ENCODE assay signal across 8 mouse cellular contexts in genomic region chr17:25405224-25405895, GRCm38 (mm10). TPM values are rescaled to one million over a fixed set of nuclear protein-coding genes. Genes with fewer than 3 reads are reported as not detected.
A peak's percentile ranks its signal among the peaks of the same experiment; 100 is the strongest.
DNase-seq lines count a peak whose midpoint lies in the region; ATAC-seq lines count a peak whose summit lies in the region.

No protein-coding gene starts in this region.

- H3K4me3 ChIP-seq in lung, embryonic 16.5 days (ENCODE audit: low read length) = no peak overlapping the region
- no peak overlapping the region for H3K4me3 ChIP-seq in heart, embryonic 11.5 days (ENCODE audit: low read depth, low read length)
- no peak overlapping the region for H3K4me3 ChIP-seq in stomach, embryonic 15.5 days (replicated peaks)

- H3K9me3 ChIP-seq in lung, embryonic 16.5 days (ENCODE audit: control insufficient read depth, low read length) = no peaks in the 10 kb centered on the region
- H3K9me3 ChIP-seq in heart, embryonic 11.5 days (replicated peaks; ENCODE audit: control insufficient read depth, low read length) = no peaks in the 10 kb centered on the region
- no peaks in the 10 kb centered on the region for H3K9me3 ChIP-seq in stomach, embryonic 15.5 days

- H3K4me2 ChIP-seq in lung, embryonic 16.5 days (ENCODE audit: low read depth, low read length) = no peak overlapping the region
- H3K4me2 ChIP-seq in heart, embryonic 11.5 days = peak overlapping the region; percentile 32
- H3K4me2 ChIP-seq in stomach, embryonic 15.5 days = peak overlapping the region; percentile 1; the same call in 1 of the 2 replicates

- no peak overlapping the region for H3K27ac ChIP-seq in lung, embryonic 16.5 days (ENCODE audit: low read length)
- H3K27ac ChIP-seq in heart, embryonic 11.5 days (ENCODE audit: low read depth, low read length) = peak overlapping the region; percentile 85
- H3K27ac ChIP-seq in stomach, embryonic 15.5 days = peak overlapping the region; percentile 80

- peak; percentile 47 for ATAC-seq in lung, embryonic 16.5 days (ENCODE audit: low read depth)
- ATAC-seq in heart, embryonic 11.5 days (replicated peaks; ENCODE audit: insufficient number of reproducible peaks, low FRiP score, low TSS enrichment) = peak; percentile 54; the same call in 1 of the 2 replicates
- peak; percentile 86 for ATAC-seq in stomach, embryonic 15.5 days (ENCODE audit: insufficient read depth, low FRiP score, low read depth)
- ATAC-seq in megakaryocyte progenitor cell, adult 5-6 weeks (replicated peaks; ENCODE audit: poor library complexity) = no peak

- H3K36me3 ChIP-seq in lung, embryonic 16.5 days (ENCODE audit: control insufficient read depth, insufficient read depth, low read length) = no peaks in the 10 kb centered on the region
- no peaks in the 10 kb centered on the region for H3K36me3 ChIP-seq in heart, embryonic 11.5 days (ENCODE audit: control insufficient read depth, insufficient read depth, low read length)
- H3K36me3 ChIP-seq in stomach, embryonic 15.5 days = no peaks in the 10 kb centered on the region

- DNase-seq in lung, postnatal 14 days = no peak
- peak; percentile 54 for DNase-seq in liver
- no peak for DNase-seq in thymus, postnatal 14 days
- DNase-seq in c-Kit-positive CD71-positive TER-119-positive erythroid progenitor cells, embryonic 14.5 days (ENCODE audit: low spot score) = no peak

- peaks cover 8% of the 10 kb centered on the region; the same call in 1 of the 2 replicates for H3K4me1 ChIP-seq in lung, embryonic 16.5 days (replicated peaks; ENCODE audit: control insufficient read depth, insufficient read depth, low read length)
- peaks cover 64% of the 10 kb centered on the region for H3K4me1 ChIP-seq in heart, embryonic 11.5 days (ENCODE audit: control insufficient read depth, insufficient read depth, low read length)
- H3K4me1 ChIP-seq in stomach, embryonic 15.5 days = peaks cover 41% of the 10 kb centered on the region

- whole genome bisulfite sequencing in lung, embryonic 16.5 days = 7% methylated on average over 10 of the region's 10 CpGs
- 4% methylated on average over 10 of the region's 10 CpGs for WGBS in heart, embryonic 11.5 days (ENCODE audit: insufficient replicate concordance)
- 14% methylated on average over 9 of the region's 10 CpGs for WGBS in stomach, embryonic 15.5 days

- no peaks in the 10 kb centered on the region for H3K27me3 ChIP-seq in lung, embryonic 16.5 days (ENCODE audit: control insufficient read depth, insufficient read depth, low read depth, low read length)
- no peaks in the 10 kb centered on the region for H3K27me3 ChIP-seq in heart, embryonic 11.5 days (ENCODE audit: control insufficient read depth, insufficient read depth, low read length)
- no peaks in the 10 kb centered on the region for H3K27me3 ChIP-seq in stomach, embryonic 15.5 days (replicated peaks)

- H3K9ac ChIP-seq in lung, embryonic 16.5 days (ENCODE audit: low read length) = no peak overlapping the region
- H3K9ac ChIP-seq in heart, embryonic 11.5 days (ENCODE audit: low read depth, low read length) = peak overlapping the region; percentile 43; the same call in 1 of the 2 replicates
- no peak overlapping the region for H3K9ac ChIP-seq in stomach, embryonic 15.5 days

RNA-seq across cellular contexts. Expression of gene Cacna1h, which starts 28.2 kb away (rescaled TPM):
- polyA plus RNA-seq in lung, embryonic 16.5 days (2015; fragmentation: Nextera tagmentation; extraction: Ambion mirVana) = 1.5 and 2.0 TPM in 2 replicates
- polyA plus RNA-seq in heart, embryonic 11.5 days (2014; fragmentation: Nextera tagmentation; extraction: Ambion mirVana) = 10.3 and 10.6 TPM in 2 replicates
- polyA plus RNA-seq in stomach, embryonic 15.5 days (2015; fragmentation: Nextera tagmentation; extraction: Ambion mirVana) = 5.1 and 5.6 TPM in 2 replicates
- 0.32 TPM in 1 of 2 replicates, not detected in the other for total RNA-seq in megakaryocyte progenitor cell, adult 5-6 weeks (2015)
- not detected in 2 replicates for total RNA-seq in megakaryocyte progenitor cell, adult 5-6 weeks (2017)

RNA-seq across cellular contexts. Expression of gene Tpsg1, which starts 36.3 kb away (rescaled TPM):
- polyA plus RNA-seq in lung, embryonic 16.5 days (2015; fragmentation: Nextera tagmentation; extraction: Ambion mirVana) = 0.31 and 0.43 TPM in 2 replicates
- 0.69 and 1.6 TPM in 2 replicates for polyA plus RNA-seq in heart, embryonic 11.5 days (2014; fragmentation: Nextera tagmentation; extraction: Ambion mirVana)
- polyA plus RNA-seq in stomach, embryonic 15.5 days (2015; fragmentation: Nextera tagmentation; extraction: Ambion mirVana) = 3.5 and 4.7 TPM in 2 replicates
- not detected in 2 replicates for total RNA-seq in megakaryocyte progenitor cell, adult 5-6 weeks (2015)
- not detected in 2 replicates for total RNA-seq in megakaryocyte progenitor cell, adult 5-6 weeks (2017)

RNA-seq across cellular contexts. Expression of gene Tpsb2, which starts 39.3 kb away (rescaled TPM):
- polyA plus RNA-seq in lung, embryonic 16.5 days (2015; fragmentation: Nextera tagmentation; extraction: Ambion mirVana) = 6.1 and 11.1 TPM in 2 replicates
- not detected in 2 replicates for polyA plus RNA-seq in heart, embryonic 11.5 days (2014; fragmentation: Nextera tagmentation; extraction: Ambion mirVana)
- polyA plus RNA-seq in stomach, embryonic 15.5 days (2015; fragmentation: Nextera tagmentation; extraction: Ambion mirVana) = 10.4 and 14.3 TPM in 2 replicates
- total RNA-seq in megakaryocyte progenitor cell, adult 5-6 weeks (2015) = not detected in 2 replicates
- not detected in 2 replicates for total RNA-seq in megakaryocyte progenitor cell, adult 5-6 weeks (2017)

RNA-seq across cellular contexts. Expression of gene Tekt4, which starts 49.1 kb away (rescaled TPM):
- 5.8 and 7.4 TPM in 2 replicates for polyA plus RNA-seq in lung, embryonic 16.5 days (2015; fragmentation: Nextera tagmentation; extraction: Ambion mirVana)
- polyA plus RNA-seq in heart, embryonic 11.5 days (2014; fragmentation: Nextera tagmentation; extraction: Ambion mirVana) = 0.97 and 1.2 TPM in 2 replicates
- polyA plus RNA-seq in stomach, embryonic 15.5 days (2015; fragmentation: Nextera tagmentation; extraction: Ambion mirVana) = 0.12 and 0.31 TPM in 2 replicates
- not detected in 2 replicates for total RNA-seq in megakaryocyte progenitor cell, adult 5-6 weeks (2015)
- total RNA-seq in megakaryocyte progenitor cell, adult 5-6 weeks (2017) = not detected in 2 replicates

RNA-seq across cellular contexts. Expression of gene Tpsab1, which starts 60.0 kb away (rescaled TPM):
- polyA plus RNA-seq in lung, embryonic 16.5 days (2015; fragmentation: Nextera tagmentation; extraction: Ambion mirVana) = 0.26 and 0.54 TPM in 2 replicates
- polyA plus RNA-seq in heart, embryonic 11.5 days (2014; fragmentation: Nextera tagmentation; extraction: Ambion mirVana) = not detected in 2 replicates
- polyA plus RNA-seq in stomach, embryonic 15.5 days (2015; fragmentation: Nextera tagmentation; extraction: Ambion mirVana) = 0.24 and 0.64 TPM in 2 replicates
- not detected in 2 replicates for total RNA-seq in megakaryocyte progenitor cell, adult 5-6 weeks (2015)
- total RNA-seq in megakaryocyte progenitor cell, adult 5-6 weeks (2017) = not detected in 2 replicates
